17 mouse cellular contexts compared by ENCODE assay signal in the genomic region with DNA sequence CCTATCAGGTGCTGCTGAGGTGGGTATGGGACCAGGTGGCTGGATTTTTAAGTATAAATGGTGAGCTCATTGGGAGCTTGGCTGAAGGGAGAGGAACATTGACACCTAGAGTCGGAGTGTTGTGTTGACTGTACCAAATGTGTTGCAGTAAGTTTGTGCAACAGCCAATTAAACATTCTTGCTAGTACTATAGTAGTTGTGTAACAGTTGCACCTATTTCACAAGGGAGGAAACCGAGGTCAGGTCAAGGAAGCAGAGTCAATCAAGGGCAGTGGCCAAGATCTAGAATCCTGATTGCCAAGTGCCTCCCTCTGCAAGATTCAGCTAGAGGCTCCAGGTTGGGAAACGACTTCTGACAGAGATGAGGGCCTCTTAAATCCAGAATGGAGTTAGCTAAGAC. TPM values are rescaled to one million over a fixed set of nuclear protein-coding genes. Genes with fewer than 3 reads are reported as not detected.
A peak's percentile ranks its signal among the peaks of the same experiment; 100 is the strongest.
DNase-seq lines count a peak whose midpoint lies in the region; ATAC-seq lines count a peak whose summit lies in the region.
"Had no signal": no experiment of that assay in that cellular context is flagged by ENCODE, and none has a peak within 500 bp of the region (broad histone marks: within the 10 kb centered on the region; RNA-seq: fewer than 3 reads in every experiment).

No protein-coding gene starts in this region.

- 52% methylated on average over 3 of the region's 3 CpGs for WGBS in liver, embryonic 16.5 days (ENCODE audit: insufficient replicate concordance)

- H3K27me3 ChIP-seq in liver, embryonic 16.5 days (ENCODE audit: control insufficient read depth, insufficient read depth, low read depth, low read length): no peaks in the 10 kb centered on the region
- H3K27me3 ChIP-seq: embryonic facial prominence, embryonic 13.5 days; hindbrain, embryonic 15.5 days; midbrain, embryonic 12.5 days had no signal

- no peak overlapping the region for H3K4me3 ChIP-seq in liver, embryonic 16.5 days (ENCODE audit: low read depth, low read length)
- H3K4me3 ChIP-seq: embryonic facial prominence, embryonic 13.5 days; hindbrain, embryonic 15.5 days; midbrain, embryonic 12.5 days; myocyte had no signal

- H3K9me3 ChIP-seq in liver, embryonic 16.5 days (replicated peaks; ENCODE audit: control insufficient read depth, low read length): no peaks in the 10 kb centered on the region
- H3K9me3 ChIP-seq: embryonic facial prominence, embryonic 13.5 days; hindbrain, embryonic 15.5 days; midbrain, embryonic 12.5 days had no signal

- ATAC-seq in liver, embryonic 16.5 days (ENCODE audit: low read depth): peak; percentile 52
- no peak for ATAC-seq in activated CD4-positive, CD25-positive, alpha-beta regulatory T cell, adult 4 months

- H3K4me1 ChIP-seq in liver, embryonic 16.5 days (ENCODE audit: control insufficient read depth, low read depth, low read length): peaks cover 19% of the 10 kb centered on the region
- H3K4me1 ChIP-seq: hindbrain, embryonic 15.5 days had no signal

- H3K9ac ChIP-seq in liver, embryonic 16.5 days (ENCODE audit: low read depth, low read length): no peak overlapping the region
- H3K9ac ChIP-seq: embryonic facial prominence, embryonic 13.5 days; hindbrain, embryonic 15.5 days; lung, embryonic 14.5 days; midbrain, embryonic 12.5 days had no signal

- H3K4me2 ChIP-seq in liver, embryonic 16.5 days (ENCODE audit: low read depth, low read length): no peak overlapping the region
- H3K4me2 ChIP-seq: embryonic facial prominence, embryonic 13.5 days; hindbrain, embryonic 15.5 days; lung, embryonic 14.5 days; midbrain, embryonic 12.5 days had no signal

- no peaks in the 10 kb centered on the region for H3K36me3 ChIP-seq in liver, embryonic 16.5 days (ENCODE audit: control insufficient read depth, insufficient read depth)
- H3K36me3 ChIP-seq: embryonic facial prominence, embryonic 13.5 days; hindbrain, embryonic 15.5 days; midbrain, embryonic 12.5 days had no signal

- no peak overlapping the region for H3K27ac ChIP-seq in liver, embryonic 16.5 days (ENCODE audit: low read length)
- H3K27ac ChIP-seq: embryonic facial prominence, embryonic 13.5 days; hindbrain, embryonic 15.5 days; midbrain, embryonic 12.5 days had no signal

- peak; percentile 14 for DNase-seq in heart, adult 11 months
- no peak for DNase-seq in heart, postnatal 4 days
- peak; percentile 45 for DNase-seq in adrenal gland, postnatal 14 days
- DNase-seq in lung, postnatal 4 days: peak; percentile 42 to 48
- DNase-seq in cerebellum, postnatal 10 days: no peak
- DNase-seq: B cell, adult 2 months; heart, adult 18-20 months; kidney, adult 18-20 months; lung, embryonic 14.5 days; right cerebral cortex, adult 18-20 months; thymus, postnatal 25 days had no signal

RNA-seq across cellular contexts. Expression of gene Nr2c1, which starts 49.7 kb away (rescaled TPM):
- total RNA-seq in heart, postnatal 4 days (2021): 10 to 100 TPM; 10.2 to 10.7 TPM
- total RNA-seq in adrenal gland, postnatal 14 days (2021): 13.2 and 14.0 TPM in 2 replicates
- 2.5 TPM in 2 replicates for polyA plus RNA-seq in liver, embryonic 16.5 days (2015; fragmentation: Nextera tagmentation; extraction: Ambion mirVana)
- 1 to 10 TPM; 2.2 to 3.8 TPM for polyA plus RNA-seq in activated CD4-positive, CD25-positive, alpha-beta regulatory T cell, adult 4 months (2017; shearing (Covaris generic))

Comparison
In these comparisons a context has a peak if more than half of its experiments do, and no peak if none do; other contexts are left out.
1. DNase-seq: peak in heart, adult 11 months (single experiment), adrenal gland, postnatal 14 days (single experiment) and lung, postnatal 4 days (2 of 2); none in heart, postnatal 4 days (single experiment) and cerebellum, postnatal 10 days (0 of 2).